Mouse (Mus musculus) granulocyte monocyte progenitor cell, adult 5-6 weeks (primary cell): Measurements from ENCODE around the gene Myo16. TPM values are rescaled to one million over a fixed set of nuclear protein-coding genes. Genes with fewer than 3 reads are reported as not detected.

Source experiments
- ATAC-seq: replicated peaks from 2 replicates; pipeline ENCODE4 v1.8.0; 2016; ENCODE audit warnings: mild to moderate bottlenecking, moderate TSS enrichment, inconsistent platforms; ENCODE audit not compliant: poor library complexity, severe bottlenecking
- total RNA-seq, 2 experiments: library from RNA; stranded (forward) in 1 of 2; stranded (reverse) in 1 of 2; fragments of 200-712, 200-1000 nt in 1 of 2; fragments of >200 nt in 1 of 2; fragmentation: Nextera tagmentation in 1 of 2; gene quantifications; 2 replicates each; pipeline ENCODE4 v1.2.3; 2014 to 2017

Myo16 gene
- total RNA-seq (2014; fragmentation: Nextera tagmentation) (not detected in 2 replicates), total RNA-seq (2017) (not detected in 2 replicates)

DNA sequence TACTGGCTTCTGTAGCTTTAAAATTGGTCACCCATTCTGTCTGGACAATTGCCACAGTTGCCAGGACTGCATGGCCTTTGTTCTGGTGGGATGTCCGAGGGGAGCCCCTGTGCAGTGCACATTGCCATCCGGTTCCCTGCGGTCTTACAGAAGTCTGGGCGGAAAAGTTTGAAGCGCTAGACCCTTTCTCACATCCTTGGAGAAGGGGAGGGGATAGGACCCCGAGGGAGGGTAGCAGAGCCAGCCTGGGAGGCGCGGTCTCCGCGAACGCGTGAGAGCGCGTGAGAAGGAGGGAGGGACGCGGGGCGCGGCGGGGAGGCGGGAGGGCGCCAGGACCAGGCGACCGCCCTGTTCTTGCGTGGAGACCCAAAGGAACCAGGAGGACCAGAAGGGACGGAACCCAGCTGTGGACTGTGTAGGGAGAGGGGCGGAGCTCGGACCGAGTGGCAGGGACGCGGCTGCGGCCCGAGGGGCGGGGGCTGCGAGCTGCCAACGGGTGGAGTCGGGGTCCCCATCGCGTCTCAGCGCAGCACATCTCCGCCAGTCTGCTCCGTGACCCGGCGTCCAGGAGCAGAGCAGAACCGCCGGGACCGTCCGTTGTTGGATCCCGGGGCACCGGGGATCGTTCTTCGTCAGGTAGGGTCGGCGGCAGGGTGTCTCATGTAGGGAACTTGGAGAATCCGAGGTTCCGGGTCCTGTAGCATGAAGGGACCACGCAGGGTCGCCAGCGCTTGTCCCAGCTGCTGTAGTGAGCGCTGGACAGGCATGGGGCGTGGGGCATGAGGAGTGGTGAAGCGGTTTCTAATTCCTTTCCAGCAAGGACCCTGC, at the start of gene Myo16:
Gene Myo16 (plus strand): TSS at position 301 of the 828 bp plus-strand sequence.
- no peak for ATAC-seq

DNA sequence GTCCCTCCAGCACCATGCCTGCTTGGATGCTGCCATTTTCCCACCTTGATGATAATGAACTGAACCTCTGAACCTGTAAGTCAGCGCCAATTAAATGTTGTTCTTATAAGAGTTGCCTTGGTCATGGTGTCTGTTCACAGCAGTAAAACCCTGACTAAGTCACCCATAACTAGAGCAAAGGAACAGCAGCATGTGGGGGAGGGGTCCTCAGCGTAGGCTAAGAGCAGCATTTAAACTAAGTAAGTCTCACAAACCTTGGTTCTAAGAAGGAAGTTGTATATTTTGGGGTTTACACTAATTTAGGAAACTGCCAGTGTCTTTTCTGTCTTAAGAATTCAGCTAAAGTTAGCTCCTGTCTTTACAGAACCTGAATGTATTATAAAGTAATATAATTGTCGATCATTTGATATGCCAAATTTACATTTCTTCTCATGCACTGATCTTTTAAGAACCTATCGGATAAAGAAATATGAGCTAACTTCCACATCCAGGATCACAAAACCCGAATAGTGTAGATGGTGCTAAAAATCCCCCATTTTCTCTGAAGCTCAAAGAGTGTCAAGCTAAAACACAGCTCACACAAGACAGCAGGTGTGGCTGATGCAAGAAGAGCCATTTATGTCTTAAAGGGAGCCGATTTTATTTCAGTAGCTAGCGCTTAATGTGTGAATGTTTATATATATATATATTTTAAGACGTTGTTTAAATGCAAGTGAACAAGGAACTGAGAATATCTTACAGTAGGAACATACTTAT, 45.0 kb upstream of the Myo16 start:
- ATAC-seq = no peak

DNA sequence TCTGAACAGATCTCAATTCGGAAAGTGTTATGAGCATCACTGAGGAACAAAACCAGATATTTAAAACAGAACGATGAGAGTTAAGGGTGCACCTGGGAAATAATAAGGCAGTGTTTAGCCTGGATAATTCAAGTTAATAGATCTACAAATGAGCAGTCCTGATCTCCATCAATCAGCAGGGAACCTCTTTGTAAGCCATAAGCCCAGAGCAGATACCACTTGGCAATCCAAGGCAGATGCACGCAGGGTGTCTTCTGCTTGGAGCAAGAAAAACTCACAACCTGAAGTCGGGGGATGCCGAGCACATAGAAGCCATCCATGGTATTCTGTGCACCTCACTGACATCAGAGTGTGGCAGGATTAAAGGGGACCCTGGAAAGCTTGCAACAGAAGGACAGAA, 31.0 kb upstream of the Myo16 start:
- no peak for ATAC-seq

DNA sequence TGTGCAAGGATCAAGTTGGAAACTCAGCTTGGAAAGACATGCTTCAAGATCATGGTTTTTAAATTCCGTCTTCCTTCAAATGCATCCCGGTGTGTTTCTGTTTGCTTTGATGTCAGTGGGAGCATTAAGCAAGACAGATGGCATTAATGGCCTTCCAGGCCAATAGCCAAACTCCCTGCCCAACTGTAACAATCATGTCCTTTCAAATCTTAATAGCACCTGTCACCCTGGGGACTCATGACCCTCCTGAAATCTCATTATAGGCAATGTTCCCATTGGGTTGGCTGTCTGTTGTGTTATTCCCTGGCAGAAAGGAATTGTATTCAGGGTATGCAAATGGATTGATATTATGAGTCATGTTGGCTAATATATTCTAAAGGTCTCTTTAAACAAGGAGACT, 30.3 kb upstream of the Myo16 start:
- ATAC-seq = no peak

DNA sequence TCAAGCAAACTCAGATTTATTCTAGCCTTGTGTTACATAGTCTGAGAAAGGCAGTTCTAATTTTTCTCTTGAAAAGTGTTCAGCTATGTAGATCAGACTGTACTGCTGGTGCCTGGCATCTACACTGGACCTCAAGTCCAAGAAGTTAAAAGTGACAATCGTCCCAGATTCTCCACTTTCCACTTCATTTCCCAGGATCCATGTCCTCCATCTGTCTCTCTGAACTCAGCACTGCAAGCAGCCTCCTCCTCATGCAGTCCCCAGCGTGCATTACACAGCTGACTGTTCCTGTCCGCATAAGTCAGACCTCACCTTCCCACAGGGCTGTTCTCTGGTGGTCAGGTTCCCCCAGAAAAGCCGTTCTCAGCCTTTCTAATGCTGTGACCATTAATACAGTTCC, 28.0 kb upstream of the Myo16 start:
- no peak for ATAC-seq

DNA sequence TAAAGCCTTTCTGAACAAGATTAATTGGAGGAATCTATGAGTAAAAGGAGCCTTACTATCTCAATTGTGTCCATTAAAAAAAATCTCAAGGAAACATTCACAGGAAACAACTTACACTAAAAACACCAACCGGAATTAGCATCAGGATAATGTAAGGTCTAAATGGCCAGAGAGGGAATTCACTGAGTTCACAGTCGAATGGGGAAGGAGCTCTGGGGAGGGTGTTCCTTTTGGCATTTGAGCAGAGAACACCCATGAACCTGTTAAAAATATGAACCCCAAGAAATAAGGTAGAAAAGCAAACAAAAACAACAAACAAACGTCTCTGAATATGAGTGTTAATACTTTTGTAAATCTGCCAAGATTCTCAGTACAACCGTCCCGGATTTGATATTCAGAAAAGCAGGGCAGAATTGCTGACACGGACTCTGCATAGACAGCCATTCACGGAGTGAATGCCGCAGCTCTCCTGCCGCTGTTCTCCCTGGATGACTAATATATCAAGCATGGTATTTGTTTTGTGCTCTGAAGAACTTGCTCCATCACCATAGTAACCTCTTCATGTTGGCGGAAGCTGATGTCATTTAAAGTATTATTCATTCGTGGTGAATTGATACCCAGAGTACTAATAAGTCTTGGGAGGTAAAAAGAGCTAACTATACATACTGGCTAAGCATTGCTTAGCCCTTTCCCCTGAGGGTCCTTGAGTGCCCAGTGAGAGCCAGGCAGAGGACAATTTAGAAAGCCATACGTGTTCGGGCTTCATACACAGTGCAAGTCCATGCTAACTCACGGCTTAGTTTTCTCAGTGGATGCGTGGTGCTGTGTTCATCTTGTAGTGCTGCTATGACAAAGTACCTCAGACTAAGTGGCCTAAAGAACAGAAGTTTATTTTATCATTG, 22.9 kb upstream of the Myo16 start:
- no peak for ATAC-seq

DNA sequence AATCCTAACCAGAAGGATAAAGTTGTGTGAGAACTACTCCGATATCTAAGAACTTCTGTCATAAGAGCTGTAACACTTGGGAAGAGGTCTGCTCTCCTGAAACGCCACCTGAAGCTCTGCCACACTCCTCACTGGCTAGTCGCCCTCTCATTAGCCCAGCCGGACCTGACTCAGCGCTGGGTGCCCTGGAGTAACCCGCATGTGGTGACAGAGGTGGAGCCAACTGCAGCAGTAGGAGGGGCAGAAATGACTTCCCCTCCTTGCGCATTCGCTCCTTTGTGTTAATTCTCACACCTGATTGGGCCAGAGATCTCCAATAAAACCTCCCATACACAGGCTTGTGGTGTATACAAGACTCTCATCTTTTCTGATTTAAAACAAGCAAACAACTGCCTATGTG, 14.2 kb upstream of the Myo16 start:
- ATAC-seq = peak; percentile 50

DNA sequence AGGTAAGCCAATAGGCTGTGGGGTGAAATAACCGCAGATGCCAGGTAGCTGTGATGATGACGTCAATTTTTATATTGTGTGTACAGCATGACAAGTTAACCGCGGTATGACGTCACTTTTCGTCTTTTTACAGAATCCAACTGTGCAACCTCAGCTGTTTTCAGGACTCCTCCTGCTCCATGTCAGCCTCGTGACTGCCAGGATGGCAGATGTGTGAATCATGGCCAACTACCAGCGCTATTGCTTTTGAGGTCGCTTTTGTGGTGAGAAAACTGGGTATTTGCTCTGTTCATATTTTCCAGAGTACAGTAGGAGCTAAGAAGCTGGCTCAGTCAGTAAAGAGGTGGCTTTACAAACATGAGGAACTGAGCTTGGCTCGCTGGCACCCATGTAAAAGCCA, 9.8 kb upstream of the Myo16 start:
- ATAC-seq = no peak

DNA sequence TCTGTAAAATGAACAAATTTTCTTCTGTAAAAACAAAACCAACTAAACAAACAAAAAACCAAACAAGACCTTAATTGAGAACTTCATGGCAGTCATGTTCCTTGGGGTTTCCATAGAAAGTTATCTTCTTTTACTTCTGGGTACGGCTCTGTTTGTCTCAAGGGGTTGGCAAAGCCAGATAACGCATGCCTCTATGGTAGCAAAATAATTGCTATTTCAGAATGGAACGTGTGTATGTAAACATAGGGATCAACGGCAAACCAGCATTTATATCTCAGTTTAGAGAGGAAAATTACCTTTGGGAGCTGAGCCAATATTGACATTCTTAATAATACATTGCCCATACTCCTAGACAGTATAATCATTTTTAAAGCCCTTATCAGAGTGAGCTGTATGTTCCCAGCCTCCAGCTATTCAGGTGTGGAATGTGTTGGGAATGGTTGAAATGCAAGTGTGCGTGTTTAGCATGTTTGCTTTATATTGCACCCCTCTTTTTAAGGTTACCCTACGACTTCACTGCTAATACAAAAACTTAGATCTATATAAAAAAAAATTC, 1.9 kb upstream of the Myo16 start:
- no peak for ATAC-seq

DNA sequence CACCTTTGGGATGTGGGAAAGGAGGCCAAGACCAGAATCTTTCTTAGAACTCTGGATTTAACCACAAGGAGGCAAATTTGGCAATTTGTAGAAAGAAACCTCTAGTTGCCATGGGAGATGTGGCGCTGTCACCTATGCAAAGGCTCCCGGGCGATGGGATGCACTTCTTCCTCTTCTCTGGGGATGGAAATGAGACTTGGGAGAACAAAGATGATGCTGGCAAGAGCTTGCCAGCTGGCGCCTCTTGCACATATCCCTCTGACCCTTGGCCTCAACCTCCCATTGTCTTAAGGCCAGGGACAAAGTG, 681 bp downstream of the Myo16 start:
- no peak for ATAC-seq

DNA sequence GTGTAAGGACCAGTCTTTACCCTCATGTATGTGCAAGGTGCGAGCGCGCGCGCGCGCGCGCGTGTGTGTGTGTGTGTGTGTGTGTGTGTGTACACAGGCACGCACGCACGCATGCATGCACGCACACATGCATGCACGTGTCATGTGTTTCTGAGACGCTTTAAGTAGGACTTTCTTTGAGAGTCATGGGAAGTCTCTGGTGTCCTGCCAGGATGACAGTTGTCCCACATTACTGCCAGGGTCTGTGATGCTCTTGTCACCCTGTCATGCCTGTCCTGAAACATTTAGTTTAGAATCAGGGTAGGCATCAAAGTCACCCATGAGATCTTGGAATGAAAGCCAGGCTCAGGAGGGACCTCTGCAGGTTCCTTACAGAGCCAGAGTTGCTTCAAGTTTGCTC, 1.4 kb downstream of the Myo16 start:
- ATAC-seq = no peak

DNA sequence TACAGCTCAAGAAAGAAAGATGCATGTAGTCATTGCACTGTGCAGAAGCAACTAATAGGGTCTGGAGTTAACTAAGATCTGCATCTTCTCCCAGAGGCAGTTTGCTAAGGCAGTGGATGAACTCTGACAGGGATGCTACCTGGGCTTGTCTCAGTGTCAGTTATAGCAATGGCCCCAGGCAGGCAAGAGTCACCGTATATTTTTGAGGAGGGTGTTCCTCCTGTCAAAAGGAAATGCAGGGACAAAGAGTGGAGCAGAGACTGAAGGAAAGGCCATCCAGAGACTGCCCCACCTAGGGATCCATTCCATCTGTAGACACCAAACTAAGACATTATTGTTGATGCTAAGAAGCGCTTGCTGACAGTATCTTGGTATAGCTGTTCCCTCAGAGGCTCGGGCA, 7.4 kb downstream of the Myo16 start:
- ATAC-seq = no peak

DNA sequence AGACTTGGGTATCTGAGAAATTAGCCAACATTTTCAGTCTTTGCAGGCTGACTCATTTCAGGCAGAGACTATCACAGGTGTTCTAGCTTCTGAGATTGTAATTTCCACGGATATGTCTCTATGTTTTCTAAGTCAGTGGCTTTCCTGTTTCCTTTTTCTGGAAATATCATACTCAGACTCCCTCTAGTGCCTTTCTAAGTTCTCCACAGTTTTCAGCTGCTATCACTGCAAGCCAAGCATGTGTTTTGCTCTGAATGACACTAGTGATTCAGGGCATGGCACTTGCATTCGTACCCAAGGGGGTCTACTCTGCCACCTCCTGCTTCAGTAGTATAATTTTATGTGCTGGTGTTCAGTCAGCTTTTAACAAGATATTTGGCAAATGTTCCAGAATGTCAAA, 11.2 kb downstream of the Myo16 start:
- no peak for ATAC-seq

DNA sequence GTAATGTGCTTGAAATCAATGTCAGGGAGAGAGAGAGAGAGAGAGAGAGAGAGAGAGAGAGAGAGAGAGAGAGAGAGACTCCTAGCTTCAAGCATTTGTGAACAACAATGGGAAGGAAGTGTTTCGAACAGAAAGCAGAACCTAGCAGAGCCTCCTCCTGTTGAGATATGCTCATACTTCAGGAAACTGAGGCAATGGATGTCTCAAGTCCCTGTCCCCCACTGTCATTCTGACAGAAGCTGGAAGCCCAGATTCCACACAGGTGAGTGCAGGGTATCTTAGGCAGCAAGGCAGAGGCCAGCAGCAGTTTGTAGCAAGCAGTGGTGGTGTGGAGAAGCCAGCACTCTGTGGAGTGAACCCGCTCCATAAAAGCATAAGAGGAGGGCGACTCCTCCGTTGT, 14.6 kb downstream of the Myo16 start:
- no peak for ATAC-seq

DNA sequence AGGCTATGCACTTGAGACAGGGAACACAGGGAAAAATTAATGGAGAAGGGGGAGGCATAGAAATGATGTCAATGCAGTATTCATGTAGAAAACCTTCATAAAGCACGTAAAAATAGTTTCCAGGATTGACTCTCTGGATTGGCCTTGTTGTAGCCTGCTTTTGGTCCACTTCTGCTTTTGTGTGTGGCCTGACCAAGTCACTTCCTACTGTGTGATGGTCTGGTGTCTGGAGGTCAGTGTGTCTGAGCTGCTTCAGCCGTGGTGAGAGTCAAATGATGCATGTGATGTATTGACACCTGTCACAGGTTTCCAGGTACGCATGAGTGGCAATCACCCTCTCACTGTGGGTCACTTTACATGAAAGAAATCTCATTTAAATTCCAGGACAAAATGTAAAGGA, 16.2 kb downstream of the Myo16 start:
- peak; percentile 60; the same call in 1 of the 2 replicates for ATAC-seq

DNA sequence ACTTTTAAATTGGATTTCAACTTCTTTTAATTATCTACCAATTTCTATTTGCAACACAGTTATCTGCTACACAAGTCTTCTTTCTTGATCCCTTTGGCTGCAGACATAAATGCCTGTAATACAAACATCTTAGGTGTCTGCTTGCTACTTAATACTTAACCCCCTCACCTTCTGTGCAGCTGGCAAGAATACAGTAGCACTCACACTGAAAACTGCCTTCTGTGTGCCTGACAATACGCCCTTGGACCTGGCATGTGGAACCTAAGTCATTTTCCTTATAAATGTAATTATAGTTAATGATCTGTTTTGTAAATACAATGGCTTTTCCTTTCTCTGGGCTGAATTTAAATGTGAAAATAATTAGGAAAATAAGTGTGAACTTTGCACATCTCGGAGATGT, 17.6 kb downstream of the Myo16 start:
- ATAC-seq = no peak

DNA sequence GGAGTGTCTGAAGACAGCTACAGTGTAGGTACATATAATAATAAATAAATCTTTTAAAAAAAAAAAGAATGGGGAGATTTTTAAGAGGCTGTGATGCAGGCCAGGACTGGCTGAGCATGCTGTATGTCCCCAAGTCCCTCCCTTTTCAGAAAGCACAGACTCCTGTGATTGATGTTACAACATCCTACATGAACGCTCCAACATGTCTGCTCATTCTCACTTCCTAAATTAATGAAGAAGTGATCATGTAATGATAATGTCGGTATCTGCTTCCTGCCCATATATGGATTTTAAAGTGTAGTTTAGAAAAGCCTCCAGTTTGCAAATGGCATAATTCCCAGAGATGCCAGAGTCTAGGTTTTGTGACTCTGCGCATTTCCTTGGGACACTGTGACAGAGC, 18.6 kb downstream of the Myo16 start:
- ATAC-seq = peak; percentile 84

DNA sequence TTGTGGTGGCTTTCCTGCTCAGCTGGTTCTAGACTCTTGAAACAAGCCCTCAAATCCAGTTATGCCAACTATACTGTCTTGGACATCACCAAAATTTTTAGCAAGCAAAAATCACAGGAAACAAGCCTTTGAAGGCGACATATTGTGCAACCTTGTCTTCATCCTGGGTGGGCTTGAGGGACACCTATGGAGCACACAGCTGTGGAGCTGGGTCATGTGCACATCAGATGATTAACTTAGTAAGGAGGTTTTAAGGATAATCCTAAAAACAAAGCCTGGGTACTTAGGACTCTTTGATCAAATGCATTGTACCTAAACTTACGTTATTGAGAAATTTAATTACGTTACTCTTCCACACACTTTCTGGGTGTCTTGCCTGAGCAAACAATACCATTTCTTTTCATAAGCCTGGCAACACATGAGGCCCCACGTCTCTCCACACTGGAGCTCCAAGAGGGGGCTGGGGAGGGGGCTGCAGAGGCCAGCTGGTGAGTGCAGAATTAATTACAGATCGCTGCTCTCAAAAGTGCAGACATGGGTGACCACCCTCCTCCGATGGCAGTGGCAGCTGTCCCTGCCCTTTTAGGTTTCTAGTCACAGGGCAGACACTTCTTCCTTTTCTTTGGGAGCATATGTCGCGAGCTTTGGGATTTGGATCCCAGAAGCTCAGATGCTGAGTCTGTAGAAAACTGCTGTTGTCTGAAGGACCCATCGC, 19.5 kb downstream of the Myo16 start:
- ATAC-seq = no peak

DNA sequence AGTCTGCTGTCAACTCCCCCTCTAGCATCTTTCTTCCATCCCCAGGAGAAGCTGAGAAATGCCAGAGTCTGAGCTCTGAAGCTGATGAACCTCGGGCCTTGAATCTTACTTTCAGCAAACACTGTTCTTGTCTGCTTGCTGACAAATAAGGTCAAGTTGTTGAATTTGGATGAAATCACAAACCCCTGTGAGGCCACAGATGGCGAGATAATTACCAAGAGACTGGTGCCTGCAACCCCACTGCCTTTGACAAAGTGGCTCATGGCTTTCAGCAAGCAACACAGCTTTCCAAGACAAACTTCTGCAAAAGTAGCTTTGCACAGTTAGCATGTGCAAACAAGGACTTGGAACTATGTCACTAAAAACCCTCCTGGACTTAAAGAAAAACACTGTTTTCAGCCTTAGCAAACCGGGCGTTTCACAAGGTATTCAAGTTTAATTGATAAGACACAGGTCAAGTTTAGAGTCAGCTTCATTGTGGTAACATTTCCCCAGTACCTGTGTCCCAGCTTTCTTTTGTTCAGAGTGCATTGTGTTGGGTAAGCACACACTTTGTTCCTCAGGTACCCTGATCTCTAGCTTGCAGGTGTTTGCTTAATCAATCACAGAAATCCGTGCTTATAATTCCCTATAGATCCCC, 20.6 kb downstream of the Myo16 start:
- ATAC-seq = no peak
